Mouse (Mus musculus) heart, embryonic 12.5 days (tissue): Measurements from ENCODE around the gene Eed. TPM values are rescaled to one million over a fixed set of nuclear protein-coding genes. Genes with fewer than 3 reads are reported as not detected.

Experiments
- ATAC-seq: fragments of 200-750 bp; cut with Nextera tagmentation; 2 replicates; pipeline ENCODE4 v1.8.0; 2017; ENCODE audit warnings: moderate TSS enrichment, moderate library complexity; ENCODE audit not compliant: insufficient number of reproducible peaks, low FRiP score
- H3K27ac ChIP-seq: fragments of 300-500 bp; sonication (generic); 2 replicates; pipeline ENCODE4 v1.5.1; 2016; ENCODE audit warnings: mild to moderate bottlenecking, moderate library complexity; ENCODE audit not compliant: poor library complexity, severe bottlenecking
- H3K27me3 ChIP-seq: fragments of 300-500 bp; sonication (generic); replicated peaks from 2 replicates; pipeline ENCODE4 v1.6.1; 2016; ENCODE audit warnings: mild to moderate bottlenecking, moderate library complexity
- H3K36me3 ChIP-seq: fragments of 300-500 bp; sonication (generic); 2 replicates; pipeline ENCODE4 v1.6.1; 2016; ENCODE audit warnings: mild to moderate bottlenecking, moderate library complexity
- H3K4me1 ChIP-seq: fragments of 300-500 bp; sonication (generic); replicated peaks from 2 replicates; pipeline ENCODE4 v1.6.1; 2016; ENCODE audit warnings: mild to moderate bottlenecking
- H3K4me2 ChIP-seq: fragments of 300-500 bp; sonication (generic); 2 replicates; pipeline ENCODE4 v1.6.1; 2016; ENCODE audit warnings: mild to moderate bottlenecking, moderate library complexity
- H3K4me3 ChIP-seq: fragments of 300-500 bp; sonication (generic); 2 replicates; pipeline ENCODE4 v1.5.1; 2016; ENCODE audit warnings: mild to moderate bottlenecking
- H3K9ac ChIP-seq: fragments of 300-500 bp; sonication (generic); 2 replicates; pipeline ENCODE4 v1.6.1; 2016; ENCODE audit warnings: mild to moderate bottlenecking, moderate library complexity
- H3K9me3 ChIP-seq: fragments of 300-500 bp; sonication (generic); replicated peaks from 2 replicates; pipeline ENCODE4 v1.6.1; 2016; ENCODE audit warnings: mild to moderate bottlenecking, moderate library complexity
- WGBS: fragments of 180-500 bp; shearing (Covaris S2); methylation state at CpG from one replicate; pipeline ENCODE4 v1.1.7; 2016; 5-methylcytosine and 5-hydroxymethylcytosine counted together
- polyA plus RNA-seq: library from polyadenylated mRNA; unstranded; fragments of >200 nt; fragmentation: Nextera tagmentation; extraction: Ambion mirVana; gene quantifications from 2 replicates; pipeline ENCODE4 v1.2.1, GENCODE M21; 2016

Eed gene
- 51.3 and 51.9 TPM in 2 replicates for polyA plus RNA-seq

- H3K27ac ChIP-seq = peak within 1 kb of the TSS; percentile 100
- H3K27me3 ChIP-seq = no peaks in the 10 kb centered on the region
- no peaks in the 10 kb centered on the region for H3K9me3 ChIP-seq
- peak within 1 kb of the TSS; percentile 78 for H3K4me3 ChIP-seq
- peak within 1 kb of the TSS; percentile 93 for H3K9ac ChIP-seq
- peaks cover 11% of the 10 kb centered on the region for H3K4me1 ChIP-seq
- ATAC-seq = peak; percentile 92
- peak within 1 kb of the TSS; percentile 82 for H3K4me2 ChIP-seq
- H3K36me3 ChIP-seq = peaks cover 14% of the 10 kb centered on the region
- under 1% methylated on average over 87 of the region's 87 CpGs for WGBS
Observed at GRCm38 (mm10) chr7:89980485-89981422, at the start of gene Eed. Gene Eed (minus strand): TSS chr7:89980983.

GRCm38 (mm10) chr7:90029548-90030485, 49.0 kb upstream of the Eed start:
- WGBS = 27% methylated on average over 20 of the region's 20 CpGs
- H3K36me3 ChIP-seq = no peaks in the 10 kb centered on the region
- H3K4me2 ChIP-seq = peak overlapping the region; percentile 56
- H3K4me3 ChIP-seq = peak overlapping the region; percentile 19; the same call in 1 of the 2 replicates
- ATAC-seq = peak; percentile 57
- no peaks in the 10 kb centered on the region for H3K9me3 ChIP-seq
- H3K4me1 ChIP-seq = peaks cover 48% of the 10 kb centered on the region
- H3K27me3 ChIP-seq = no peaks in the 10 kb centered on the region
- peak overlapping the region; percentile 13; the same call in 1 of the 2 replicates for H3K9ac ChIP-seq
- H3K27ac ChIP-seq = peak overlapping the region; percentile 65

- Histone ChIP-seq H3K4me2 (peak overlapping the region; percentile 56), H3K9ac (no peak overlapping the region), H3K4me1 (peaks cover 49% of the 10 kb centered on the region), H3K27ac (peak overlapping the region; percentile 65), H3K9me3 (no peaks in the 10 kb centered on the region), H3K4me3 (no peak overlapping the region), H3K27me3 (no peaks in the 10 kb centered on the region), H3K36me3 (no peaks in the 10 kb centered on the region)
- no peak for ATAC-seq
- 22% methylated on average over 8 of the region's 8 CpGs for WGBS
Observed at GRCm38 (mm10) chr7:90028888-90029547, 48.2 kb upstream of the Eed start.

- Histone ChIP-seq H3K4me2 (no peak overlapping the region), H3K9ac (no peak overlapping the region), H3K4me3 (no peak overlapping the region), H3K9me3 (no peaks in the 10 kb centered on the region), H3K27ac (no peak overlapping the region), H3K4me1 (peaks cover 39% of the 10 kb centered on the region), H3K36me3 (no peaks in the 10 kb centered on the region), H3K27me3 (no peaks in the 10 kb centered on the region)
- ATAC-seq = no peak
- 41% methylated on average over 6 of the region's 6 CpGs for WGBS
Observed at GRCm38 (mm10) chr7:90024975-90025374, 44.2 kb upstream of the Eed start.

- Histone ChIP-seq H3K27me3 (no peaks in the 10 kb centered on the region), H3K9ac (no peak overlapping the region), H3K27ac (peak overlapping the region; percentile 61), H3K9me3 (no peaks in the 10 kb centered on the region), H3K4me3 (no peak overlapping the region), H3K4me2 (no peak overlapping the region), H3K4me1 (peaks cover 25% of the 10 kb centered on the region), H3K36me3 (no peaks in the 10 kb centered on the region)
- ATAC-seq = peak; percentile 66
- 29% methylated on average over 8 of the region's 9 CpGs for WGBS
Observed at GRCm38 (mm10) chr7:90022974-90023707, 42.4 kb upstream of the Eed start.

GRCm38 (mm10) chr7:90020331-90020730, 39.5 kb upstream of the Eed start:
- WGBS = 86% methylated on average over 6 of the region's 6 CpGs
- no peak overlapping the region for H3K4me2 ChIP-seq
- H3K27ac ChIP-seq = no peak overlapping the region
- no peak overlapping the region for H3K4me3 ChIP-seq
- H3K36me3 ChIP-seq = no peaks in the 10 kb centered on the region
- H3K27me3 ChIP-seq = no peaks in the 10 kb centered on the region
- H3K9ac ChIP-seq = no peak overlapping the region
- ATAC-seq = no peak
- no peaks in the 10 kb centered on the region for H3K9me3 ChIP-seq
- peaks cover 27% of the 10 kb centered on the region for H3K4me1 ChIP-seq

GRCm38 (mm10) chr7:90019570-90019969, 38.8 kb upstream of the Eed start:
- Histone ChIP-seq H3K4me2 (no peak overlapping the region), H3K9me3 (no peaks in the 10 kb centered on the region), H3K36me3 (no peaks in the 10 kb centered on the region), H3K4me3 (no peak overlapping the region), H3K4me1 (peaks cover 20% of the 10 kb centered on the region), H3K9ac (no peak overlapping the region), H3K27me3 (no peaks in the 10 kb centered on the region), H3K27ac (no peak overlapping the region)
- ATAC-seq = no peak
- 67% methylated on average over 10 of the region's 10 CpGs for WGBS

GRCm38 (mm10) chr7:90016930-90017588, 36.3 kb upstream of the Eed start:
- Histone ChIP-seq H3K4me2 (no peak overlapping the region), H3K9me3 (no peaks in the 10 kb centered on the region), H3K27ac (no peak overlapping the region), H3K4me3 (no peak overlapping the region), H3K4me1 (peaks cover 9% of the 10 kb centered on the region; the same call in 1 of the 2 replicates), H3K9ac (no peak overlapping the region), H3K27me3 (no peaks in the 10 kb centered on the region), H3K36me3 (no peaks in the 10 kb centered on the region)
- no peak for ATAC-seq
- WGBS = 27% methylated on average over 5 of the region's 5 CpGs

- 71% methylated on average over 4 of the region's 4 CpGs for WGBS
- Histone ChIP-seq H3K27ac (no peak overlapping the region), H3K4me2 (no peak overlapping the region)
Observed at GRCm38 (mm10) chr7:90016459-90016858, 35.7 kb upstream of the Eed start.

More at GRCm38 (mm10) chr7:90016459-90016858, 35.7 kb upstream of the Eed start:
- Histone ChIP-seq H3K9me3 (no peaks in the 10 kb centered on the region), H3K4me1 (peaks cover 9% of the 10 kb centered on the region; the same call in 1 of the 2 replicates), H3K36me3 (no peaks in the 10 kb centered on the region), H3K27me3 (no peaks in the 10 kb centered on the region), H3K9ac (no peak overlapping the region), H3K4me3 (no peak overlapping the region)
- no peak for ATAC-seq
